Mouse (Mus musculus) fibroblast of lung, adult 2 months (primary cell): ENCODE measurements around the gene Ghrl.
"Not testable (repeated sequence)": the region's sequence is repeated elsewhere in the genome, so short reads cannot be mapped to it uniquely, and the experiment has no call there.

Experiments used
- DNase-seq: peaks from one replicate; pipeline ENCODE4 v3.0.0-alpha.2; 2011; ENCODE audit warnings: low read depth

Ghrl gene

GRCm38 (mm10) chr6:113696582-113697221 is 23.0 kb downstream of the Ghrl start, which contains the start of gene Tatdn2:
Tatdn2 (plus strand) TSS chr6:113697050.
- peak; percentile 96 for DNase-seq

- no peak for DNase-seq
These were observed 23.8 kb downstream of the Ghrl start for GRCm38 (mm10) chr6:113695766-113696355.

DNA sequence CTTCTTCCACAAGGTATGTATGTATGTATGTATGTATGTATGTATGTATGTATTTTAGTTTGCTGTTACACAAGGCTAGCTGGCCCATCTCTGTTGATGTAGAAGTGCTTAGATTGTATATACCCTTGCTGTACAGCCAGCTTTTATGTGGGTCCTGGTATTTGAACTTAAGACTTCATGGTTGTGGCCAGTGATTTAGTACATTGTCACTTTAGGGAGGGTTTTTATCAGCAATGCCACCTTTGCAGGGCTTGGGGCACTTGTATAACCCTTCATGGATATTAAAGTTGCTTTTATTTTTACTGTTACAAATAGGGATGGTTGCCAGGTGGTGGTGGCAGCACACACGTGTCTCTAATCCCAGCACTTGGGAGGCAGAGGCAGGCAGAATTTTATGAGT is 24.5 kb downstream of the Ghrl start:
- no peak for DNase-seq

- no peak for DNase-seq
These were observed 26.3 kb downstream of the Ghrl start for GRCm38 (mm10) chr6:113693377-113693776.

DNA sequence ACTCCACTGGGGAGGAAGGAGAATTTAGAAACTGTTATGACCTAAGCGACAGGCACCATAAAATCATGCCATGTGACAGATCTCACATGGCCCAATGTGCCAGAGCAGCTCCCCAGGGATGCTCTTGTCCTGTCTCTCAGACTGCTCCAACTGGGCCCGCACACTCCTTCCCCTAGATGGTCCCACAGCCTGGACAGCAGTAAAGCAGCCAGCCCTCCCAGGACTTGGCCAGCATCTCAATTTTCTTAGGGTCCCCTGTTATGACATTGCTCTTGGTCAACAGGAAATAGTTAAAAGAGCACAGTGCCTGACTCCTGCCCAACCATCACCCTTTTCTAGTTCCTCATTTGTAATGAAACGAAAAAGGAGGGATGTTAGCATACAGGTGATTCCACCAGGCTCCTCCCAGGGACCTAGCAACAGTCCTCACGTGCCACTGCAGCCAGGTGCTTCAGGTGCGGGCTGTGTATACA is 27.0 kb downstream of the Ghrl start:
- DNase-seq, result no peak

GRCm38 (mm10) chr6:113691084-113691462 is 28.6 kb downstream of the Ghrl start:
- no peak for DNase-seq

DNA sequence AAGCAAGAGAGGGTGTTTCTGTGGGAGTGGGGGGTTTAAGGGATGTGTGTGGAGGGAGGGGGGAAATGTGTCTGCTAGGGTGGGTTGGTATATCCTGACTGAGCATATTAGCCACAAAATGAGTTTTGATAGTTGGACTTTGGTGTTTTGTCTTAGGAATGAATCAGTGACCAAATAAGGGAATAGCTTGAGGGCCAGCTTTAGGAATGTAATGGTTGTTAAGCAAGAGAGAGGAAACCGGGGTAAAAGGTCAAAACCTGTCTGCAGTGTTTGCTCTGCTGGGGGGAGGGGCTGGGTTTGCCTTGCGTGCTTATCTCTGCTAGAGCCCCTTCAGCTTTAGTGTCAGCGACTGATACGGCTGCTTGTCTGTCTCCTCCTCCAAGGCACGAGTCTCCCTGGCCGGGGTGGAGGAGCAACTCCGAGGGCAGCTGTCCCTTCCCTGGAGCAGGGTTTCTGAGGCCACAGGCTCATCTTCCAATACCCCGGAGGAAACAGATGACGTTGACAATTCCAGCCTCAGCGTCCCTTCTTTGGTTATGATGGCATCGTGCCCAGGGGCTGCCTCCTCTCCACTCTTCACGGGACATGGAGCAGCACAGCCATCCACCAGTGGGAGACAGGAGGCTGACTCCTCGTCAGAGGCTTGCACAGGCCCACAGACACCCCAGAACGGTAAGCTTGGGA is 29.1 kb downstream of the Ghrl start:
- peak; percentile 75 for DNase-seq

- peak; percentile 82 for DNase-seq
These were observed 29.7 kb downstream of the Ghrl start for GRCm38 (mm10) chr6:113690008-113690399.

GRCm38 (mm10) chr6:113686551-113687125 is 33.0 kb downstream of the Ghrl start:
- DNase-seq, result no peak

DNA sequence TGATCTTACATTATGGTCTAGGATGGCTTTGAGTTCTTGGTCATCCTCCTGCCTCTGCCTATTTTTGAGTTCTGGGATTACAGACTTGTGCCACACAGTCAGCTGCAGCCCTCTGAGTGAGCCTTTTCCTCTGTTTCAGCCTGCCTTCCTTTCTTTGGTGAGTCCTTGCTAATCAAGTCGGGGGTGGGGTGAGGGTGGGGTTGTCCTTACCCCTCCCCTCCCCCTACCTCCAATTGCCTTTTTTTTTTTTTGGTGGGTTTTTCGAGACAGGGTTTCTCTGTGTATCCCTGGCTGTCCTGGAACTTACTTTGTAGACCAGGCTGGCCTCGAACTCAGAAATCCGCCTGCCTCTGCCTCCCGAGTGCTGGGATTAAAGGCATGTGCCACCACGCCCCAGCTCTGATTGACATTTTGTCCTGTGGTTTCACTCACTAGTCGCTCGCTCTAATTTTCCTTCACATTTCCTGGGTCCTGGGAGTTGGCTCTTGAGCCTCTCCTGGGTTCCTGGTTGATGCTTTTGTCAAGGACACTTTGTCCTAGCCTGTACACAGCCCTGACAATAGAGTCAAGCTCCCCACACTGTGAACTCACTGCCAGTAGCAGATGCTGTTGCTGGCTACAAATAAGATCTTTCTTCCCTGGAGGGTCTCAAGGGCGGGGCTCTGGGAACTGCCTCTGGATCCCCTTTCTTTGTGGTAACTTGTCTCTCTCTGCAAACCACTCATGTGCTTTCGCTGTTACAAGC is 36.4 kb downstream of the Ghrl start:
- DNase-seq, result no peak

- no peak for DNase-seq
These were observed 38.4 kb downstream of the Ghrl start for GRCm38 (mm10) chr6:113681271-113681670.

GRCm38 (mm10) chr6:113679993-113680566 is 39.6 kb downstream of the Ghrl start:
- DNase-seq, result no peak

DNA sequence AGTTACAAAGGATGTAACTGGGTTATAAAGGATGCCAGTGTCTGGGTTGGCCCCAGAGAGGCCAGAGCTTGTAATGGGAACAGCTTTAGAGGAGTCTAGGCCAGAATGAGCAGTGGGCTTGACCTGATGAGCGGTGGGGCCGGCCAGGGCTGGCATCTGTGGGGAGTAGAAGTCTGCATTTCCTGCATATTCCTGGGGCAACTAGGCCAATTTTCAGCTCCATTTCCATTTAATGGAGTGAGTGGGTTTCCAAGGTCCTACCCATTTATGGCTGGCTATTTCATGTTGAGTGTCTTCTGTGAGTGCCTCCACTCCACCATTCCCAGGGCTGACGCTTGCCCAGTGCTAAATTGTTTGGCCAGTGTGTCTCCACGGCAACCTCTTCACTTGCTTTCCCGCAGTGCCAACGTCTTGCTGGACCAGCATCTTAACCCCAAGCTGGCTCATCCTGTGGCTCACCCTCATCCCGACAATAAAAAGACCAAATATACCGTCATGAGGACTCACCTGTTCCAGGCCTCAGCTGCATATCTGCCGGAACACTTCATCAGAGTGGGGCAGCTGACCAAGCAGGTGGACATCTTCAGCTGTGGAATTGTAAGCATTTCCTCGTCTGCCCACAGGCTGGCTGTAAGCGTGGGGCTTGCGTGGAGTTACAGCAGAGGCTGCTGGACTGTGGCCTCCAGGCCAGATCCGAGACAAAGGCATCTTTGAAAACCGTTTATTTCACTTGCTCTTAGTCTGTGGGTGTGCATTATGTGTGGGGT is 41.3 kb downstream of the Ghrl start:
- no peak for DNase-seq

GRCm38 (mm10) chr6:113677070-113677734 is 42.5 kb downstream of the Ghrl start:
- DNase-seq, result no peak

- no peak for DNase-seq
These were observed 43.7 kb downstream of the Ghrl start for GRCm38 (mm10) chr6:113675991-113676390.

DNA sequence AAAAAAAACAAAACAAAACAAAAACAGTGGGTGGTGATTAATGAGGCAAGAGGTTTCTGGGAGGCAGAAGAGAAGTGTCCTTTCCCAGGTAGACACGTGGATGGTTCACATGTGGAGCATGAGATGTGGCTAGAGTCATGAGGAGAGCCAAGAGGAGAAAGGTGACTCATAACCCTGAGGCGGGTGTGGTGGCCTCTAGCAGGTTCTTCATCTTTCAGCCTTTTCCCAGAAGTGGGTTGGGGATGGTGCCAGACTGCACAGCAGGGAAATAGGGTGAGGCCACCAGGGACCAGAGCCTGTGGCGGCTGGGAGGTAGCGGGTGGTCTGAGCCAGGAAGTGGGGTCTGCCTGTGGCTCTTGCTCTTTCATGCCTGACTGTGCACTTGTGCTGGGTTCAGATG is 44.4 kb downstream of the Ghrl start:
- peak; percentile 67 for DNase-seq

GRCm38 (mm10) chr6:113672989-113673388 is 46.7 kb downstream of the Ghrl start:
- no peak for DNase-seq

DNA sequence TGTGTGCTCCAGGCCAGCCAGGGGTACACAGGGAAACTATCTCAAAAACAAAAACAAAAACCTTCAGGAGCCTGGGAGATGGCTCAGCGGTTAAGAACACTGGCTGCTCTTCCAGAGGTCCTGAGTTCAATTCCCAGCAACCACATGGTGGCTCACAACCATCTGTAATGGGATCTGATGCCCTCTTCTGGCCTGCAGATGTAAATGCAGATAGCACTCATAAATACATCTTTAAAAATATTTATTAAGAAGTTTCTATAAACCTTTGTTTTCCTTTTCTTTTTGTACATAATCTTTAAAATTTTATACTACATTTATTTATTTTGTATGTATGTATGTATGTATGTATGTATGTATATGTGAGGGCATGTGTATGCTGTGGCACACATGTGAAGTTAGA is 47.7 kb downstream of the Ghrl start:
- not testable (repeated sequence) for DNase-seq

- DNase-seq, result no peak
These were observed 49.9 kb downstream of the Ghrl start for GRCm38 (mm10) chr6:113669821-113670220.
